Mouse (Mus musculus) right cerebral cortex, postnatal 10 days (tissue): ENCODE data around the gene Fmnl3.
A peak's percentile ranks its signal among the peaks of the same experiment; 100 is the strongest.

Experiments used
- DNase-seq, 2 experiments: peaks; one replicate each; pipeline ENCODE4 v3.0.0; 2021; ENCODE audit warnings: low spot score in 2 of 2

Gene Fmnl3

DNA sequence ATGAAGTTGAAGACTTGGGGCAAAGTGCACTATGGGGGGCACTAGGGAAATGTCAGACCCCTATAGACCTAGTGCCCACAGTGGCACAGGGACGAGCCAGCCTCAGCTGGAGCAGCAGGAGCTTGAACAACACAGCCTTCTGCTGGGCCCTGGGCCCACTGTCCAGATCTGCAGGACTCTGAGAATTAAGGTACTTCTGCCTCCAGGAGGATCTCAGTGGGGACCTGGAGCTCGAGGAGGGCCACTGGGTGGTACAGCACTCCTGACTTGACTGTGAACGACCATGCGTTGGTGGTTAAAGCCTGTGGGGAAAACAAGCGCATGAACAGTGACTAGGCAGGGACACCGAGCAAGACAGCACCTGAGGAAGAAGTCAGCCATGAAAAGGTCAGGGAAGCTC, 52.2 kb downstream of the Fmnl3 start:
- no peak for DNase-seq

DNA sequence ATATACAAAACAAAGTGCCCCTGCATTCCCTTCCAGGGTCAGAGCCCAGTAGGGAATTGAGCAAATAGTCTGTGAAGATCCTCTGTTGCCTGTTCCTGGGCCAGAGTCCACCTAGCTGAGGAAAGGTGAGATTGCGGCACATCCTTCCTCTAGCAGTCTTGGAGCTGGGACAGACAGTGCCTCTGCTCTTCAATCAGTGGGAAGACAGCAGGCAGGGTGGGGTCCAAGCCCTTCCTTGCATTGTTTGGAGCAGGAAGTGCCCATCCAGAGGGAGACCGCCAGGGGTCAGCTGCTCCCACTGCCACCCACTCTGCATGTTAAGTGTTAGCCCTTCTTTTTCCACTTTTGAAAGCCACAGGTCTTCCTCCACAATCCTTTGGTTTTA, 53.0 kb downstream of the Fmnl3 start:
- no peak for DNase-seq

DNA sequence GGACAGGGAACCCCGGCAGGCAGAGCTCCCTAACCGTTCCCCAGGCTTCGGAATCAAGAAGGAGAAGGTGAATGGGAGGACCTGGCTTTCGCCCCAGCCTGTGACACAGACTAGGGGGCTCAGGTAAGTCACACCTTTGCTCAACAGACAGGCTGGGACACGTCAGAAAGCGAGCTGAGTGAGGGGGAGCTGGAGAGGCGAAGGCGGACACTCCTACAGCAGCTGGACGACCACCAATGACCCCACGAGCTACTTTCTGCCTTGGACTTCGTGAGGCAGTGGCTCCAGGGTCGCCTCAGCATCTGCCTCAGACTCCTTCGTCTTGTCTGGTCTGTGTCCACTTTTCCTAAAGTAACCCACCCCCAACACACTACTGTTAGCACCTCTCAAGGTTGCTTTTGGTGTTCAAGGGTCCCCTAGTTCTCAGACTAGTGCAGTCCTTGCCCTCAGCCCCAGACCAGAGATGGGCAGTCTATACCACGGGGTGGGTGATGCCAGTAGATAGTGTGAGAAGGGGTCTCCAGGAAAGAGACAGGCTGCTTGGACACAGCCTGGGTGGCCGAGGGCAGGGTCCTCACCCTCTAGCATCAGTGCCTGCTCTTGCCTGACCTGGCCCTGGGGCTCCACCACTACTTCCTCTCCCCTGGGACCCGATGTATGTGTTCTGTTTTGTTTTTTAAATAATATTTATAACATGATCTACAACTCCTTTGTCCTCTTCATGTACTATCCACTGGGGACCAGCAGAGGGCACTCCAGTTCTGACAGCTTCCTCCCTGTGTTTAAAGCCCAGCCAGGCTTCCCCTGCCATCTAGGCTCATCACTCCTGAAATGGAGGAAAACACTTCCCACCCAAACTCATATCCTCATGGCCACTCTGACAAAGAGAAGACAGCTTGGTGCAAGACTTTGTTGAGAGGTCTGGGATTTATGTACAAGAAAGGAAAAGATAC, 53.7 kb downstream of the Fmnl3 start:
- DNase-seq, result peak; percentile 85 to 90

DNA sequence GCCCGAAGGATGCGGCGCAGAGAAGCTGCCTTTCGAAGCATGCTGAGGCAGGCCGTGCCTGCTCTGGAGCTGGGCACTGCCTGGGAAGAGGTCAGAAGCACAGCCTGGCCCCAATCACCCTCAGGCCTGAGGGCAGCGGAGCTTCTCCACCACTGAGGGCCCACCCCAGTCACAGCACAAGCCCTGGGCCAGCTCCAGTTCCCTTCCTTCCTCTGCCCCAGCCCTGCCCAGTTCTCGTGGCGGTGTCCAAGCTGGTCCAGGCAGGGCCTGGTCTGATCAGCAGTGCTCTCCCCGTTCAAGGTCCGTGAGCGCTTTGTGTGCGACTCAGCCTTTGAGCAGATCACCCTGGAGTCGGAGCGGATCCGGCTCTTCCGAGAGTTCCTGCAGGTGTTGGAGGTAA, 55.4 kb downstream of the Fmnl3 start:
- no peak for DNase-seq

DNA sequence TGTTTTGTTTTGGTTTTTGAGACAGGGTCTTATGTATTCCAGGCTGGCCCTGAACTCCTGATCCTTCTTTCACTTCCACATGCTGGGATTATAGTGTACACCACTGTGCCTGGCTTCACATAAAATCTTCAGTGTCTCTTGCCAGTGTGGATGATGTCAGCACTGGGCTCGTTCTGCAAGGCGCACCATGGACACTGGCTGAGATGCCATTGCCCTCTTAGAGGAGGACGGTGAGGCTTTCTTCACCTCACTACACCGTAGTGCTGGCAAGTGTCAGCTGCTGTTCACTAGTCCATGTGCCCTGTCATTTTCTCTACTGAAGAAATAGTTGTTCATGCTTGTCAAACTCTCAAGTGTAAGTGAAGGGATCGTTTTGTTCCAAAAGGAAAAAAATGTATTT, 59.7 kb downstream of the Fmnl3 start:
- no peak for DNase-seq

DNA sequence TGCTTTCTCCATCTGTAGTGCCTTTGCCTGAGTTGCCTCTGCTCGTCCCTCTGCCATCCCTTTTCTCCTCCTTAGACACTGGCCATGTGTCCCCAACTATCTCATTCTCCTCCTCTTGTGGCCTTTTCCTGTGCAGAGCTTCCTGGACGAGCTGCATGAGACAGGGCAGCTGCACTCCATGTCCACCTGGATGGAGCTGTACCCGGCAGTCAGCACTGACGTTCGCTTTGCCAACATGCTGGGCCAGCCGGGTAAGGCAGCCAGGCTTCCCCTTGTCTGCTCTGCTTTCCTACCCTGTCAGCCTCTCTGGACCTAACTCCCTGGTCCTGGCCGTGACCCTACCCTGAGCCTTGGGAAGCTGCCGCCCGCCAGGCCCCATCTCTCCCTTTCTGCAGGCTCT, 60.7 kb downstream of the Fmnl3 start:
- DNase-seq, result no peak

DNA sequence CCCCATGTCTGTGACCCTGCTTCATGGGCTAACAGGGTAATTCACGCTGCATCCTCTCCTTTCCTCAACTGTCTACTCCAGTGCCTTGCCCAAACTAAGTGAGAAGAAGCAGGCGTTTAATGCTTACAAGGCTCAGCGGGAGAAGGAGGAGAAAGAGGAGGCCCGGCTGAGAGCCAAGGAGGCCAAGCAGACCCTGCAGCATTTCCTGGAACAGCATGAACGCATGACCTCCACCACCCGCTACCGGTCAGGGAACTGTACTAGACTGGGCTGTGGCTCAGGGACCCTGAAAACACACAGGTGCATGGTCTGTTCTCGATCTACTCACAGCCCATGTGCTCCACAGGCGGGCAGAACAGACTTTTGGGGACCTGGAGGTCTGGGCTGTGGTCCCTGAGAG, 62.8 kb downstream of the Fmnl3 start:
- DNase-seq, result no peak

DNA sequence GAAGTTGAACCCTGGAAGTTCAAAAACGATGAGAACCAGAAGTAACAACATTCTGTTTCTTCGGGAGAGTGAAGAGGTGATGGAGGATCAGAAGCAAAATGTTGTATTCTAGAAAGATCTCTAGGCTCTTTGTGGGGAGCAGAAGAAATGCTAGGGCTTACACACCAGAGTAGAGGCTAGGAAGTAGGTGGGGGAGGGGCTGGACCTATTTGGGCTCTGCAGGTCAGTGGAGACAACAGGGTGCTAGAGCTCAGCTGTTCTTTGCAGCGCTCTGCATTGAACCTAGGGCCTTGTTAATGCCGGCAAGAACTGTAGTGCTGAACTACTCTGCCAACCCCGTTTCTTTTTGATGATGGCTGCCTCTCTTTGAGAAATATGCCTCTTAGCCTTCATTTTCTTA, 74.1 kb downstream of the Fmnl3 start:
- no peak for DNase-seq

DNA sequence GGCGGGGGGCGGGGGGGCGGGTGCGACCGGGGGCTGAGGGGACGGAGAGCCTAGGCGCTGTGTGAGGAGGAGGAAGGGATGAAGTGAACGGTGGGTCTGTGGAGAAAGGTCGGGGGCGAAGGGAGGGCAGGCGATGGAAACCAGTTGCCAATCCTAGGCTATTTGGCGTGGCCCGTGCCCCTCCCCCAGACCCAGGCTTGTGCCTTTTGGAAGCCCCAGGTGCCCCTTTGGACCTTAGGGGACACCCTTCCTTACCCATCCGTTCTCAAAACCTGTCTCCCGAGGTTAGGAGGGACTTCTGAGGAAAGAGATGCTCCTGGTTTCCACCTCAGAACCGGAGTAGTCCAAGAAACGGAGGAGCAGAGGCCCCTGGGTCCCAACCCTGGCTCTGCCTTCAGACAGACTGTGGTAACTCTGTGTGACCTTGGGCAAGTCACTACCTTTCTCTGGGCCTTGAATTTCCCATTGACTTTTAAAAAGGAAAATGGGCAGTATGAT, 74.7 kb downstream of the Fmnl3 start, which contains the start of gene Fam186b:
Gene Fam186b (minus strand): TSS at position 405 of the 498 bp plus-strand sequence.
- DNase-seq, result peak; percentile 57 to 71

DNA sequence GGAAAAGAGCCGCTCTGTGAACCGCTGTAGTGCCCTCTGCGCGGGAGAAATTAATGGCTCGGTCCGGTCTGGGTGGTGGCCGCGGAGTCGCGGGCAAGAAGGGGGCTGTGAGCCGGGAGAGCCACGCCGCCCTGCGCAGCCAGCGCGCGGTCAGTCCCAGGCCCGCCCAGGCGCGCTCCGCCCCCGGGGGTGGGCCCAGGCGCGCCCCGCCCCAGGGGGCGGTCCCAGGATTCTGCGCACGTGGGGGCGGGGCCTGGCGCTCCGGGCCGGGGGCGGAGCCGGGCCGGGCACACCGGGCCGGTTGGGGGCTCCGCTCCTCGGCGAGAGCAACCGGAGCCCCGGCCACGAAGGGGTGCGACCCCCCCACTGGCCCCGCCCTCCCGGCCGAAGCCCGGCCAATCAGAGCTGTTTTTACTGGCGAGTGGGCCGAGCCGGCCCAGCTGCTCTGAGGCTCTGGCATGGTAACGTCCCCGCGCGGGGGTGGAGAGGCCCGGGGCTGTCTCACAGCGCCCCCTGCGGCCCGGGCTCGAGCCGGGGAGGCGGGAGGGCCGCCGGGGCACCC, 75.4 kb downstream of the Fmnl3 start, which contains the start of gene Prpf40b:
Gene Prpf40b (plus strand): TSS at position 275 of the 562 bp plus-strand sequence.
- DNase-seq, result peak; percentile 97

DNA sequence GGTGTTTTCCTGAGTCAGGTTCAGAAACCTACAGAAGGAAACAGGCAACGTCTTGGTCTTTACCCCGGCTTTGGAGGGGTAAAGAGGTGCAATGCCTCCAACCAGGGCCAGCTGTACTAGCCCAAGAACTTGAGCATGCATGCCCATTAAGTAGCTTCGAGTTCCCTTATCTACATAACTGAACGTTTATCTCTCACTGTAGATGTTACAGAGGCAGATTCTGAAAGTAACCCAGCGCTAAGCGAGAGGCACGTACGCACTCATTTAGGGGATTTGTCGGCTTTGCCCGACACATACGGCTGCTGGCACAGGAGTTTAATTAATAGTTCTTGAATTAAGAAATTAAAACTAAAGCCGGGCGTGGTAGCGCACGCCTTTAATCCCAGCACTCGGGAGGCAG, 76.0 kb downstream of the Fmnl3 start:
- no peak for DNase-seq

DNA sequence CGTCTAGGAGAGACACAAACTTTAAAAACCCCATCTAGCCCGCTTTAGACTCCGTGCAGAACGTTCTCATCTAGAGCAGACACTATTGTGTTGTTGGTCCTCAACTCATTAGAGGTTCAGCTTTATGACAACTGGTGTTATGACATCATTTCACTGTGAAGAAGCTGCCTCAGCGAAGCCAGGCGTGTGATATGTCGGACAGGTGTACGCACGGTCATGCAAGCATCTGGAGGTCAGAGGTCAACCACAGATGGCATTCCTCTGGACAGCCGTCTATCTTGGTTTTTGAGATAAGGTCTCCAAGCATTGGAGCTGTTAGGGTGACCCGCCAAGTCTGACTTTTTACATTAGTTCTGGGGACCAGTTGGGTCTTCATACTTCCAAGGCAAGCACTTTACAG, 79.7 kb downstream of the Fmnl3 start:
- no peak for DNase-seq

DNA sequence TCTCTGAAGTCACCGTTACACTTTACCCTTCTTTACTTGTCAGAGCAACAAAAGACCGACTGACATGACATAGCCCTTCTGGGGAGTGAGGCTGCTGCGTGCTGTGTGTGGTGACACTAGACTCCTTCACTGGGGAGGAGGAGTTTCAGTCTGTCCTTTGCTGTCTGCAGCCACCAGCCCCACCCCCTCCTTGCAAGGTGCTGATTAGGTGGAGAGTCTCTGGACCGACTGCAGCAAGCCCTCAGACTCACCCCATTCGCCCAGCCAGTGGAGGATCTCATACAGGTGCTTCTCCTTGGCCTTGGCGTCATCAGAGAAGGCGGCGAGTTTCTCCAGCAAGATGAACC, 85.1 kb downstream of the Fmnl3 start:
- DNase-seq, result no peak

DNA sequence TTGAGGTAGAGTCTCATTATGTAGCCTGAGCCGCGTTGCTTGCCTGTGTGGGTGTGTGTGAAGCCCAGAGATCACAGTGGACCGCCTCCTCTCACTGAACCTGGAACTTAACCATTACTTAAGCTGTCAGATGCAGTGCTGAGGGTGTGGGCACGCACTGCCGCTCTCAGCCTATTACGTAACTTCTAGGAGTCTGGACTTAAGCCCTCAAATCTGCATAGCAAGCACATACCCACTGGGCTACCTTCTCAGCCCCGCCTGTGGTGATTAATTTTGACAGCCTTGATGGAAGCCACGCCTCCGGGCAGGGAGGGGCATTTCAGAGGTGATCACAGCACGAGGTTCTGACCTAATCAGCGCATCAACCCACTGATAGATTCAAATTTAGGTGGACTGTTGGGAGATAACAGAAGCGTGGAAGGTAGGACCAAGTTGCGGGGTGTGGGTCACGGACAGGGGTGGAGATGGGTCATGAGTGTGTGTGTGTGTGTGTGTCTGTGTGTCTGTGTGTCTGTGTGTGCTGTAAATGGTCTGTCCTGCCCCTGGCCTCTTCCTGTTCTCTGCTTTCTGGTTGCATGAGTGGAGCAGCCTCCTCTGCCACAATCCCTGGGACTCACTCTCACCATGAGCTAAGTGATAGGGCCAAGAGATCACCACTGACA, 85.6 kb downstream of the Fmnl3 start:
- DNase-seq, result no peak

DNA sequence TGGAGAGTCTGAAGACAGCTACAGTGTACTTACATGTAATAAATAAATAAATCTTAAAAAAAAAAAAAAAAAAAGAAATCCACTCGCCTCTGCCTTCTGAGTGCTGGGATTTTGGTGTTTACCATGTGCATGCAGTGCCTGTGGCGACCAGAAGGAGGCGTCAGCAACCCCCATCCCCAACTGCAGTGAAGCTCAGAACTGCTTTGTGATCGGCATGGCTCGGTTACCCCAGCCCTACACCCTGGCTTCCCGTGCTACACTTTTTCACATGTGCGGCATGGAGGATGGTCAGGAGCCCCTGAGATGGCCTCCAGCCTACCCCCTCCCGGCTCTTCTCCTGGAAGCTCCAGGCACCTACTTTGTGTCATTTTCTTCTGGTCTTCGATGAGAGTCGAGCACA, 86.8 kb downstream of the Fmnl3 start:
- no peak for DNase-seq

DNA sequence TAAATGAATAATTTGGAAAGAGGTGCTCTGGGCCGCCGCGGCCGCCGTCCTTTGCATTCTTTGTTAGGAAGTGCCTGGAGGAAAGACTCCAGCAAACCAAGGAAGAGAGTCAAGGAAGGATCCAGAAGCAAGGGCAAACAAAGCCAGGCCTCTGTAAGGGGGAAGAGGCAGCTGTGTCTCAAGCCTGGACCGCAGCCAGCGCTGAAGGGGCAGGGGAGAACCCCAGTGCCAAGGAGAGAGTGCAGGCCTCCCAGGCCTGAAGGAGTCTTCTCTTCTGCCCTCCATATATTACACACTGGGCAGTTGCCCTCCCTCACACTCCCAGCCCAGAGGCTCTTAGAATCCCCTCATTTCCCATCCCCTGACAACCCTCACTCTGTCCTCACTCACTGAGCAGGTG, 92.0 kb downstream of the Fmnl3 start:
- DNase-seq, result peak in 1 of 2 experiments; percentile 45

DNA sequence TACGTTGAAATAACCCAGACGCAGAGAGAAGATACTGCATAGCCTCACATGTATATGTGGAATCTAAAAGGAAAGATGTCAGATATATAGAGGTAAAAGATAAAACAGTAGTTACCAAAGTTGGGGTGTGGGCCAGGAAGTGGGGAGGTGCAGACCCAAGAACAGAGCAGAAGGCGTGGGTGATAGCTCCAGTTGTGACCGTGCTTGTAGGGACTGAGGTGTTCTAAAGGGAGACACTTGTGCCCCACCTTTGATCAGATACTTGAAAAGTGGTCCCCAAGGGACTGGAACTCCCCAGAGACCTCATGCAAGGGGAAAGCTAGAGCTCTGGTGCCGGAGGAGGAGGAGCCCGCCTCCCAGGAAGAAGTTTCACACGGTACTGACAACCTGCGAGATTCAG, 94.2 kb downstream of the Fmnl3 start:
- DNase-seq, result no peak
